Mouse (Mus musculus) left cerebral cortex, postnatal 14 days (tissue): ENCODE measurements around the gene Lmod2. TPM values are rescaled to one million over a fixed set of nuclear protein-coding genes. Genes with fewer than 3 reads are reported as not detected.
A peak's percentile ranks its signal among the peaks of the same experiment; 100 is the strongest.

ENCODE experiments used
- DNase-seq, 2 experiments: peaks; one replicate each; pipeline ENCODE4 v3.0.0; 2021 to 2022; ENCODE audit warnings: low spot score in 2 of 2, mixed read lengths in 1 of 2
- intact Hi-C: fragments of 180-260 bp; cut with DNase I; formaldehyde crosslinking; loops from one replicate; pipeline ENCODE4 v1.15.1; 2025
- long read RNA-seq, 2 experiments: library from polyadenylated mRNA; stranded (forward); transcript quantifications; one replicate each; pipeline ENCODE4 v2.0.0; 2021
- total RNA-seq, 2 experiments: library from RNA; stranded (reverse); gene quantifications; 2 replicates each; pipeline ENCODE4 v1.2.3; 2021

The Lmod2 gene
- total RNA-seq: not detected
- long read RNA-seq, experiment 1: 0 reads
- long read RNA-seq, experiment 2: 0 reads

- intact Hi-C loops: no loop called here
- DNase-seq: no peak
Observed at GRCm38 (mm10) chr6:24597500-24597899, at the start of gene Lmod2. TSS of gene Lmod2 (plus strand) at chr6:24597762.

- DNase-seq: no peak
- intact Hi-C loops: no loop called here
Observed at GRCm38 (mm10) chr6:24549801-24550200, 47.8 kb upstream of the Lmod2 start.

GRCm38 (mm10) chr6:24552046-24552445, 45.5 kb upstream of the Lmod2 start:
- intact Hi-C loops: no loop called here
- DNase-seq: no peak

GRCm38 (mm10) chr6:24554427-24555086, 43.0 kb upstream of the Lmod2 start:
- intact Hi-C loops: no loop called here

GRCm38 (mm10) chr6:24555488-24555887, 42.1 kb upstream of the Lmod2 start:
- DNase-seq: no peak
- intact Hi-C loops: no loop called here

More at GRCm38 (mm10) chr6:24554427-24555086, 43.0 kb upstream of the Lmod2 start:
- DNase-seq: no peak

- peak in 1 of 2 experiments; percentile 11 for DNase-seq
- intact Hi-C loops: no loop called here
Observed at GRCm38 (mm10) chr6:24564081-24564480, 33.5 kb upstream of the Lmod2 start.

- DNase-seq: no peak
- intact Hi-C loops: no loop called here
Observed at GRCm38 (mm10) chr6:24564886-24565285, 32.7 kb upstream of the Lmod2 start.

GRCm38 (mm10) chr6:24568963-24569362, 28.6 kb upstream of the Lmod2 start:
- intact Hi-C loops: no loop called here
- DNase-seq: no peak

GRCm38 (mm10) chr6:24569711-24570110, 27.9 kb upstream of the Lmod2 start:
- DNase-seq: no peak
- intact Hi-C loops: loop anchor here (5.0 kb wide), 1 partner anchor 153 kb away; no protein-coding TSS in a partner anchor

GRCm38 (mm10) chr6:24570278-24570677, 27.3 kb upstream of the Lmod2 start:
- intact Hi-C loops: loop anchor here (5.0 kb wide), 1 partner anchor 152 kb away; no protein-coding TSS in a partner anchor
- DNase-seq: no peak

GRCm38 (mm10) chr6:24571126-24571525, 26.4 kb upstream of the Lmod2 start:
- no peak for DNase-seq
- intact Hi-C loops: loop anchor here (5.0 kb wide), 1 partner anchor 151 kb away; no protein-coding TSS in a partner anchor

- intact Hi-C loops: loop anchor here (5.0 kb wide), 1 partner anchor 150 kb away; no protein-coding TSS in a partner anchor
- no peak for DNase-seq
Observed at GRCm38 (mm10) chr6:24572431-24572830, 25.1 kb upstream of the Lmod2 start.

GRCm38 (mm10) chr6:24573319-24573718, 24.2 kb upstream of the Lmod2 start:
- no peak for DNase-seq
- intact Hi-C loops: loop anchor here (5.0 kb wide), 1 partner anchor 149 kb away; no protein-coding TSS in a partner anchor

GRCm38 (mm10) chr6:24583456-24583855, 14.1 kb upstream of the Lmod2 start:
- intact Hi-C loops: no loop called here
- no peak for DNase-seq

- intact Hi-C loops: no loop called here
Observed at GRCm38 (mm10) chr6:24585431-24586310, 11.9 kb upstream of the Lmod2 start.

GRCm38 (mm10) chr6:24586885-24587284, 10.7 kb upstream of the Lmod2 start:
- DNase-seq: no peak
- intact Hi-C loops: no loop called here

More at GRCm38 (mm10) chr6:24585431-24586310, 11.9 kb upstream of the Lmod2 start:
- DNase-seq: no peak

- intact Hi-C loops: no loop called here
- DNase-seq: no peak
Observed at GRCm38 (mm10) chr6:24590282-24590681, 7.3 kb upstream of the Lmod2 start.

GRCm38 (mm10) chr6:24591525-24592218, 5.9 kb upstream of the Lmod2 start:
- DNase-seq: no peak
- intact Hi-C loops: no loop called here

GRCm38 (mm10) chr6:24599179-24599578, 1.6 kb downstream of the Lmod2 start:
- intact Hi-C loops: no loop called here
- no peak for DNase-seq

GRCm38 (mm10) chr6:24599639-24600038, 2.1 kb downstream of the Lmod2 start:
- intact Hi-C loops: no loop called here
- DNase-seq: no peak
